Mouse (Mus musculus): ENCODE data around the gene Cacng5. TPM values are rescaled to one million over a fixed set of nuclear protein-coding genes. Genes with fewer than 3 reads are reported as not detected.

The Cacng5 gene
- polyA plus RNA-seq (2015; fragmentation: Nextera tagmentation; extraction: Ambion mirVana), result 22.6 and 25.1 TPM in 2 replicates

DNA sequence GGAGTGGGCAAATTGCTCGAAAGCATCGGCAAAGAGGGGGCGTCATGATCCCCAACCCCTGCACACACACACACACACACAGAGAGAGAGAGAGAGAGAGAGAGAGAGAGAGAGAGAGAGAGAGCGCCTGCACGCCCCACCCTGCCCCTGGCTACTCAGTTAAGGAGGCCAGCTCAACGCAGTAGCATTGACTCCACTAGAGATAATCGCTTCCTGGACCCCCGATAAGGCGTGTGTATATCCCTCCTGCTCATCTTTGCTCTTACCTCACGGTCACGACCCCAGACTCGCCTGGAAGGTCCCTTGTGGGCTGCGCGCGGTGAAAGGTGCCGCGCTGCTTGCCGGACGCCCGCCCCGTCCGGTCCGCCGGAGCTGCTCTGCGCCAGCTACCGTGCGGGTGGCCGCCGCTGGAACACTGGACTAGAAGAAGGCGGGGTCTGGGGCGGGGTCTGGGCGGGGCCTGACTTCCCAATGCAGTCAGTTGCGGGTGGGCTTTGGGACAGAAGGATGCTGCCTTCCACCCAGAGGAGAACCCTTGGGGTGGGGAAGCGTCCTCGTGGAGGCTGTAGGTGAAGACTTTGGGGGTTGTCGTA is at the start of gene Cacng5:
Cacng5 (minus strand) TSS at position 422 of the 593 bp plus-strand sequence.

Other genes starting within 250 kb of the Cacng5 start
- 1.3 and 1.6 TPM in 2 replicates for gene Cacng1, start 198.5 kb downstream of the Cacng5 start, polyA plus RNA-seq (2015; fragmentation: Nextera tagmentation; extraction: Ambion mirVana)
- gene Cacng4, start 120.5 kb downstream of the Cacng5 start, polyA plus RNA-seq (2015; fragmentation: Nextera tagmentation; extraction: Ambion mirVana), result 65.3 and 77.7 TPM in 2 replicates

Measured in neural tube, postnatal 0 days (tissue).